Mouse (Mus musculus) common myeloid progenitor, adult 5-6 weeks (primary cell): ENCODE results near the gene Prr12. TPM values are rescaled to one million over a fixed set of nuclear protein-coding genes. Genes with fewer than 3 reads are reported as not detected.
A peak's percentile ranks its signal among the peaks of the same experiment; 100 is the strongest.

Source experiments
- ATAC-seq: replicated peaks from 2 replicates; pipeline ENCODE4 v1.8.0; 2016; ENCODE audit warnings: low read depth, mild to moderate bottlenecking, moderate TSS enrichment, inconsistent platforms; ENCODE audit not compliant: poor library complexity, severe bottlenecking
- total RNA-seq: library from RNA; stranded (forward); fragments of 200-1000, 187-1606 nt; gene quantifications from 2 replicates; pipeline ENCODE4 v1.2.3, GENCODE M21; 2017

Prr12 gene
- total RNA-seq, 1 experiment from 2014 or later = 7.5 TPM

DNA sequence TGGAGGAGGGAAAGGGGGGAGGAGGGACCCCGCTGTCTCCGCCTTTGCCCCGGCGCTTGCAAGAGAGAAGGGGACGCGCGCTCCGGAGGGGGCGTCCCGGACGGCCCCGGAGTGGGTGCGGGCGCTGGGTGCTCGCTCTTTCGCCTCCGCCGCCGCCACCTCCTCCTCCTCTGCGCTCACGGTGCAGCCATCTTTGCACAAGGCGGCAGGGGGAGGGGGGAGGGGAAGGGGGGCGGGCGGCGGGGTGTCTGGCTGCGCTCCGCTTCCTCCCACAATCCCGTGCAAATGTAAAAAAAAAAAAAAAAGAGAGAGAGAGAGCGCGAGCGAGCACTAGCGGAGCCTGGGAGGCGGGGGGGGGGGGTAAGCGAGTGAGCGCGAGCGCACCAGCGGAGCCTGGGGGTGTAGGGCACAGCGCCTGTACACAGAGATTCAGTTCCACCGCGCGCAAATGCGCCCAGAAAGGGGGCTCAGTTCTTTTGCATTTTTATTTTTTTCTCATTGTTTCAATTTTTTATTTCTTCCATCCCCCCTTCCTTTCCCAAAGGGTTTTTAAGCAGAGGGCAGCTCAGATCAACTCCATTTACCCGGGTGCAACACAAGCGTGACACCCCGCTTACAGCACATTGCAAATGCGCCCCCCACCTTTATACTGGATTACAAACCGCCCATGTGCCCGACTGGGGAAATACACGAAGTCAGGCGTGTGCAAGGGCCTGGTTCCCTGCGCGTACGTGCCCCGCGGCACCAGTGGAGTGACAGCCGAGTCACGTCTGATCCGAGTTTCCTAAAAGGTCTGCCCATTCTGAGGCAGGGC lies 643 bp upstream of the Prr12 start:
- peak; percentile 34 for ATAC-seq

DNA sequence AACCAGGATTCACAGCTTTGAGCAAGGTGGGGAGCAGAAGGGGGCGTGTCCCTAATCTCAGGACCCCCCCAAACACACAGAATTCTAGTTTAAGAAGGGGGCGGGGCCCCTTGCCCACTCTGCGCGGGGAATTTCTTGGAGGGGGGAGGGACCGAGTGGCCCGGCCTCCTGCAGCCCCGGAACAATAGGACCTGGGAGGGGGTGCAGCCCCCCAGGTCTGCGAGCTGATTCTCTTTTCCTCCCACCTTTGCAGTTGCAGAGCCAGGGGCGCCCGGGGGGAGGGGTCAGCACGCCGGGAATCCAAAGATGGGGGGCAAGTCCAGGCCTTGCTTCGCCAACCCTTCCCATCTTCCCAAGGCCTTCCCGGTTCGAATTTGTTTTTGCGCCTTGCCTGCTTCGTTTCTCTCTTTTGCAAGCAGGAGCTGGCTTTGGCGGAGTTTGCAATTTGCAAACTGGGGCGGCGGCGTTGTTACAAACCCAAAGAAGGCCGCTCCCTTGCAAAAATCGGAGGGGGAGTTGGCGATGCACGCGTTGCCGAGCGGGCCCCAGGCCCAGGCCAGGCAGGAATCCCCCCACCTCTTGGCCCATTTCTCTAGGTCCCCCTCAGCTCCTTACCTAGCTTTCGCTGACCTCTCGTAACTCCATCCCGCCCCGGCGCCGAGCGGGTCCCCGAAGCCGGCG lies 360 bp downstream of the Prr12 start:
- ATAC-seq = no peak

DNA sequence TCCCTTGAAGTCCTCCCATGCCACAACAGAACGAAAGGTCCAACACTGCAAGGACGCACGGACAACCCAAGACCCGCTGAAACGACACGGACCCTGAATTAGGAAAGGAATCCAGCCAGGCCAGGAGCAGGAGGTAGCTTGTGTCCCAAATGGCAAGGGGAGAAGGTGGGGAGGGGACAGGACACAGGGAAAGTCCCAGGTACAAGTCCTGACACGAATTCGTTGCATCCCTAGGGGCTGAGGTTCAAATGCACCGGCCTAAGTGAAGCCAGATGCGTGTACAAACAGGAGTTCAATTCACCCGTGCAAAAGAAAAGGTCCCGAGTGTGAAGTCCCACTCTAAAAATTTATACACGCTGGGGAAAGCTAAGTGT lies 1.1 kb downstream of the Prr12 start:
- ATAC-seq = no peak

GRCm38 (mm10) chr7:45050945-45051600 lies 1.6 kb downstream of the Prr12 start:
- ATAC-seq = no peak

GRCm38 (mm10) chr7:45048923-45049657 lies 3.6 kb downstream of the Prr12 start:
- no peak for ATAC-seq

DNA sequence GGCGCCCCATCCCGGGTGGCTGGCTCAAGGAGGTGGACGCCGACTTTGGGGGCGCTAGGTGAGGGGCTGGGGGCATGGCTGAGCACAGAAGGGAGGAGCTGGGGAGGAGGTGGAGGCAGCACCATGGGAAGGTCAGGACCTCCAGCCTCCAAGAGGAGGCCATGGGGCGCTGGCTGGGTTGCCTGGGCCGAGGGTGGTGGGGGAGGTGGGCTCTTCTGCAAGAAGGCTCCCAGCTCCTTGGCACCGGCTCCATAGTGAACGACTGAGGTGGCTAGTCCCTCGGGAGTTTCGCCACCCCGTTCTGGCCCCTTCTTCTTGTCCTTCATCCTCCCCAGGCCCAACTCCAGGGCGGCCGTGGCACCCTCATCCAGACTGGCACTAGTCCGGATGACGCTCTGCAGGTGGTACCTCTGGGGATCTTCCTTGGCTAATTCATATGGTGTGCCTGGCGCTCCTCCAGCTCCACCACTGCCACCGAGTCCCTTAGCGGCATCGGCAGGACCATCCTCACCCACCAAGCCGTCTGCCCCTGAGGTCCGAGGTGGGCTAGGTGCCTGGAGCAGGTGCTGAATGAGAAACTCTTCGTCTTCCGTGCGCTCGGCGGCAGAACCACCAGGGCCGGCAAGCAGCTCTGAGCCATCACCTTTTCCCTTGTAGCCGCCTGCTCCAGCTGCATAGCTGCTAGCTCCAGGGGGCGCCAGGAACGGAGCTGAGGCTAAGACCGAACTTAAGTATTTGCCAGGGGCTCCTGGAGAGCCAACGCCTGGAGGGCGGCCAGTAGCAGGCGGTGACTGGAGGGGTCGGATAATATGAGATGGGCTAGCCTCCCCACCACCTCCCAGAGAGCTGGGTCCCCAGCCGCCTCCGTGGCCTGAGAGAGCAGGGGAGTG lies 4.4 kb downstream of the Prr12 start:
- no peak for ATAC-seq

GRCm38 (mm10) chr7:45047491-45047890 lies 5.2 kb downstream of the Prr12 start:
- ATAC-seq = no peak

DNA sequence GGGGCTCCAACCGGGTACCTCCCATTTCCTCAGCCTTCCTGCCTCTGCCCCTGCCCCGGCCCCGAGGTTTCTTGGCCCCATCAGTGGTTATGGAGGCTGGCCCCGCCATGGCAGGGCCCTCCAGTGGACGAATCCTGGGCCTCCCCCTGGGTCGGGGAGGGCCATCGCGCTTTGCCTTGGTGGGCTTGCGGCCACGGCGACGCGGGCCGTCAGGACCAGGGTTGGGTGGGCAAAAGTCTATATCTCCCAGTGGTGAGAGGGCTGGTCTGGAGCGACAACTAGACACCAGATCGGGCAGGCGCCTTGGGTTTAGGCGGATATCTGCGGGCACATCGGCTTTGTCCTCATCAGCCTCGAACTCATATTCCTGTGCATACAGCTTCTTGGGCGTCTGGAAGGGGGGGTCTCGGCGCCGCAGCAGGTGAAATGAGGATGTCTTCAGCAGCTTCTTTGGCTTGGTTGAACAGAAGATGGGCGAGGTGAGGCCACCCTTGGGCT lies 5.8 kb downstream of the Prr12 start:
- no peak for ATAC-seq

DNA sequence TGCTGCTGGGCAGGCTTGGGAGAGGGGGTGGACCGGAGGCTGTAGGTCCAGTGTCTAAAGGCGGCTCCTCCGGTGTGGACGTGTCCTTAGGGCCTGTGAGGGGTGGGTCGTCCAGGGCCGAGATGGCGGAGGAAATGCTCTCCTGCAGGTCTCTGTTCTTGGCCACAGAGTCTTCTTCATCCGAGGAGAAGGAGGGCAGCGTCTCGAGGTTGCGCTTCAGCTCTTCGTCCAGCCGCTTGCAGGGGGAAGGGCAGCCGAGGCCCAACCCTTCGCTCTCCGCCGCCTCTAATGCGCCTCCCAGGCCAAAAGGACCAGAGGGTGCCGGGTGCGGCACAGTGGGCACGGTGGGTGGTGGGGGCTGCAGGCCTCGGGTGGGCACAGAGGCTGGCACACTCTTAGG lies 6.9 kb downstream of the Prr12 start:
- ATAC-seq = no peak

- no peak for ATAC-seq
Measured at GRCm38 (mm10) chr7:45043307-45043706, 9.4 kb downstream of the Prr12 start.

DNA sequence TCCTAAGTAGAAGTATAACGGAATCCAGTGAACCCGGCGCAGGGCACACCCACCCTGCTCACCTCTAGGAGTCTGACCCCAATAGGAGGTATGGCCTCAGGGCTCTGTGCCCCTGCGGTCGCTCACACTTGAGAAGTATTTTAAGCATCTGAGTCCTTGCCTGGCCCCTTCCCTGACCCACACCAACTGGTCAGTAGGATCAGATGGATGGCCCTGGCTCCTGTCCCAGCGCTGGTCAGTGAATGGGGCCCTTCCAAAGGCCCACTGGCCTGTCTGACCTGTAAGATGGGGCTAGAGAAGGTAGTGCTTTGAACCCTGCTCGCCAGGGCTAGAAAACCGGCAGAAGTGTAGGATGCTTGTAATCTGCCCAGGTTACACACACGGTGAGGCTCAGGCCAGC lies 11.8 kb downstream of the Prr12 start:
- ATAC-seq = no peak

DNA sequence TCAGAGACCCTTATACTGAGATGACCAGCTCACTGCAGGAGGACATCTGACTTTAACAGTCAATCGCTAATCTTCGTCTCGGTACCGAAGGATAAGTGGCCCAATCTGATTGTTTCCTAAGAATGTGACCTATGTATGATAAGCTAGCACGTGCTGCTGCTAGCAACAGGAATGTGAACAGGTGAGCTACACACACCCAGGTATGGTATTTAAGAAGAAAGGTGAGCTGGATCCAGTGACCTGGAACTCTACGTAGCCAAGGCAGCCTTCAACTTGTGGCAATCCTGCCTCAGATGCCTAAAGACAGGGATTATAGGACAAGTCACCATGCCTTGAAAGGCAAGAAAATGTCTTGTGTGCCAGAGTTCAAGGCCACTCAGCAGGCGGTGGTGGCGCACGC lies 14.3 kb downstream of the Prr12 start:
- no peak for ATAC-seq

GRCm38 (mm10) chr7:45037720-45038361 lies 14.8 kb downstream of the Prr12 start:
- peak; percentile 88 for ATAC-seq

GRCm38 (mm10) chr7:45036702-45037101 lies 16.0 kb downstream of the Prr12 start:
- no peak for ATAC-seq

DNA sequence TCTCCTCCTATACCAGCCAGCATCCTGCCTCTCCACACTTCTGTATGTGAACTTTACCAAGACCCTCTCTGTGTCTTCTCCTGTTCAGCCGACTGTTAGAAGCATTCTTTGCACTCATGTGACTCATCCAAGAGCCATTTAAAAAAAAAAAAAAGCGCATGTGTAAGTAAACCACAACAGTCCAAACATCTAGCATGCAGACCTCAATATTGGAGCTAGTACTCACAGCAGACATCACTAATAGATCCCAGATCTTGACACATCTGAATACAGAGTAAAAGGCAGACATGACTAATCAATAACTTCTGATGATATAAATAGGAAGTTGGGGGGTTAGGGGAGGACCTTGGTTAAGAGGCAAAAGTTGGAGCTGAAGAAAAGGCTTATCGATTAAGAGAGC lies 17.1 kb downstream of the Prr12 start:
- no peak for ATAC-seq

DNA sequence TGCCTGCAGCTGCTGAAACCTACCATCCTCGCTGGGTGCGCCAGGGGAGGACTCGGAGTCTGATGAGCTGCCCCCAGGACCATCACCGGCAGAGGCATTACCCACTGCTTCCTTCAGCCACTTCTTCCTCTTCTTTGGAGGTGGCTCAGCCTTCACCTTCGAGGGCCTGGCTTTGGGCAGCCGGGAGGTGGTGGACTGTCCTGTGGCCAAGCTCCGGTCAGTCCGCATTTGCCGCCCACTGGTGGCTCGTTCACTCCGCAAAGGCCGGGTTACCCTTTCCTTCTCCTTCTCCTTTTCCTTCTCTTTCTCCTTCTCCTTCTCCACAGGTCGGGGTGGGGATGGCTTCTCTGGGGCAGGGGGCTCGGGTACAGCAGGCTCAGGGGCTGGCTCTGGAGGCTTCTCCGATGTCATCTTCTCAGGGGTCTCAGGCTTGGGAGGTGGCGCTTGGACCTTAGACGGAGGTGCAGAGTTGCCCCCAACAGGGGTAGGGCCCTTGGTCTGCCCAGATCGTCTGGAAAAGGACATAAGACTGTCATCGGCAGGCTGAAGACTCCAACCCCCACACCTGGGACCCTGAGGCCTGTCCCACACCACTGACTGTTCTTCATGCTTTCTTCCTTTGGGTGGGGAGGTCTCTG lies 18.8 kb downstream of the Prr12 start:
- no peak for ATAC-seq

GRCm38 (mm10) chr7:45030857-45031256 lies 21.8 kb downstream of the Prr12 start:
- no peak for ATAC-seq

DNA sequence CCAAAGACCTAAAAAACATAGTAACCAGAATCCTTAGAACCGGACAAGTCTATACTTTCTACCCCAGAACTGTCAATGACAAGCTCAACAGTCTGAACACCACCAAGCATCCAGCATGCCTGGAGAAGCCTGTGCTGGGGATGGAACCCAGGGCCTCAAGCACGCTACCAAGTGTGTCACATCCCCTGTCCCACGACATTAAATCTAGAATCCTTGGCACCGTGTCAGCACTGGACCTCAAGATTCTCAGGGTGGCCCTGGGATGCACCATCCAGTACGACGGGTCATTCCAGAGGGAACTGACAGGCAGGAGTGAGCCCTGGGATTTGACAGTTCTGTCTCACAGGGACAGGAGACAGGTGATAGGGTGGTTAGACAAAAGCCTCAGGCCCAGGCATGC lies 22.7 kb downstream of the Prr12 start:
- ATAC-seq = no peak
